Mouse (Mus musculus) kidney, embryonic 14.5 days (tissue): Measurements from ENCODE around the gene Skor1. TPM values are rescaled to one million over a fixed set of nuclear protein-coding genes. Genes with fewer than 3 reads are reported as not detected.

ENCODE experiments used
- ATAC-seq: fragments of 200-750 bp; cut with Nextera tagmentation; 2 replicates; pipeline ENCODE4 v1.8.0; 2017; ENCODE audit warnings: moderate number of reproducible peaks, mild to moderate bottlenecking, moderate TSS enrichment, moderate library complexity; ENCODE audit not compliant: low FRiP score, low TSS enrichment
- H3K27ac ChIP-seq: fragments of 300-500 bp; sonication (generic); 2 replicates; pipeline ENCODE4 v1.5.1; 2014; ENCODE audit warnings: low read depth, mild to moderate bottlenecking, low read length, moderate library complexity, mixed read lengths
- H3K27me3 ChIP-seq: fragments of 300-500 bp; sonication (generic); 2 replicates; pipeline ENCODE4 v1.6.1; 2014; ENCODE audit warnings: mild to moderate bottlenecking, low read length; ENCODE audit not compliant: control insufficient read depth, insufficient read depth
- H3K36me3 ChIP-seq: fragments of 300-500 bp; sonication (generic); 2 replicates; pipeline ENCODE4 v1.6.1; 2014; ENCODE audit warnings: low read length, mixed read lengths; ENCODE audit not compliant: control insufficient read depth, insufficient read depth
- H3K4me1 ChIP-seq: fragments of 300-500 bp; sonication (generic); 2 replicates; pipeline ENCODE4 v1.6.1; 2014; ENCODE audit warnings: low read length, mixed read lengths; ENCODE audit not compliant: control insufficient read depth, insufficient read depth
- H3K4me2 ChIP-seq: fragments of 300-500 bp; sonication (generic); replicated peaks from 2 replicates; pipeline ENCODE4 v1.6.1; 2014; ENCODE audit warnings: low read depth, mild to moderate bottlenecking, low read length
- H3K4me3 ChIP-seq: fragments of 300-500 bp; sonication (generic); 2 replicates; pipeline ENCODE4 v1.5.1; 2014; ENCODE audit warnings: mild to moderate bottlenecking, low read length
- H3K9ac ChIP-seq: fragments of 300-500 bp; sonication (generic); 2 replicates; pipeline ENCODE4 v1.6.1; 2014; ENCODE audit warnings: low read depth, mild to moderate bottlenecking, low read length, moderate library complexity
- H3K9me3 ChIP-seq: fragments of 300-500 bp; sonication (generic); 2 replicates; pipeline ENCODE4 v1.6.1; 2016; ENCODE audit warnings: low read length; ENCODE audit not compliant: control insufficient read depth
- WGBS: fragments of 180-500 bp; shearing (Covaris S2); extraction: QIAGEN DNeasy Blood & Tissue Kit; methylation state at CpG from one replicate; pipeline ENCODE4 v1.1.7; 2014; 5-methylcytosine and 5-hydroxymethylcytosine counted together
- polyA plus RNA-seq: library from polyadenylated mRNA; unstranded; fragments of >200 nt; fragmentation: Nextera tagmentation; extraction: Ambion mirVana; gene quantifications from 2 replicates; pipeline ENCODE4 v1.2.1, GENCODE M21; 2014

The Skor1 gene
- not detected in 2 replicates for polyA plus RNA-seq

DNA sequence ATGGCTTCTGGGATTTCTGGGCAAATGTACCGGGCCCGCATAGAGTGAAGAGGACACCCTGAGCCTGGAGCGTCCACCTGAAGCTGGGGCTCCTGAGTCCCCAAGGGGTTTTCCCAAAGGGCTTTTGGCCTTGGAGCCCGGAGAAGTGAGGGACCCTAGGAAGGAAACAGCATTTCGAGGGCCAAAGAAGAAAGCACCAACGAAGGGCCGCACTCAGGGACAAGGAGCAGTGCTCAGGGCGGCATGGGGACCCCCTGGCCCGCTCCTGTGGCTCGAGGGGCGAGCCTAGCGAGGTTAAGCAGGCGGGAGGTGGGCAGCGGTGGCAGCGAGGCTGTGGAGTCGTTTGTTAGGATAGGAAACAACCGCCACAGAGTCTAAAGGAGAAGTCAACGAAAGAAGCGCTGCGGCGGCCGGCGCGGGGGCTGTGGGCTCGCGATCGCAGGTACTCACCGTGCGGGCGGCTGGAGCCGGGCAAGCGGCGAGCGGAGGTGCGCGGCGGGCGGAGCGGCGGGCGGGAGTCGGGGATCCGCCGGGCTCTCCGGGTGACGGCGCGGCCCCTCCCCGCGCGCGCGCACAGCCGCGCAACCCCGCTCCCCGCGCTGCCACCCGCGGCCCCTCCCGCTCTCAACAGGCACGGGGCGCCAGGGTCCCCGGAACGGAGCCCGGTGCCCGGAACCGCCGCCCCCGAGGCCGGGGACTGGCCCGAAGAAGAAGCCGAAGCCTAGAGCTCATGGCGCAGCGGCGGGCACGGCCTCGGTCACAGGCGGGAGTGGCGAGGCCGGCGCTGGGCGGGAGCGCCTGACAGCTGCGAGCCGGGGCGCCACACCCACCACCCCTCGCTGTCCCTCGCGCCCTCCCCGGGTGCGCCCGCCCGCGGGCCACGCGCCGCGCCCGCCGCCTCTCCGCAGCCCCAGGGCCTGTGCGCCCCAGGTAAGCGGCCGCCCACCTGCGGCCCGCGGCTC is at the start of gene Skor1:
Gene Skor1, minus strand, starts transcription at position 552 of the 962 bp plus-strand sequence.
- no peak; the same call in 1 of the 2 replicates for ATAC-seq
- peaks cover 25% of the 10 kb centered on the region for H3K4me1 ChIP-seq
- H3K27ac ChIP-seq: no peak within 1 kb of the TSS
- peak within 1 kb of the TSS; percentile 44 for H3K4me3 ChIP-seq
- 0 out of 2 replicates have a peak, but pooled peaks cover 2% of the 10 kb centered on the region for H3K9me3 ChIP-seq
- under 1% methylated on average over 60 of the region's 108 CpGs for WGBS
- H3K9ac ChIP-seq: peak within 1 kb of the TSS; percentile 18; the same call in 1 of the 2 replicates
- peak within 1 kb of the TSS; percentile 71 for H3K4me2 ChIP-seq
- peaks cover 99% of the 10 kb centered on the region for H3K27me3 ChIP-seq
- no peaks in the 10 kb centered on the region for H3K36me3 ChIP-seq

DNA sequence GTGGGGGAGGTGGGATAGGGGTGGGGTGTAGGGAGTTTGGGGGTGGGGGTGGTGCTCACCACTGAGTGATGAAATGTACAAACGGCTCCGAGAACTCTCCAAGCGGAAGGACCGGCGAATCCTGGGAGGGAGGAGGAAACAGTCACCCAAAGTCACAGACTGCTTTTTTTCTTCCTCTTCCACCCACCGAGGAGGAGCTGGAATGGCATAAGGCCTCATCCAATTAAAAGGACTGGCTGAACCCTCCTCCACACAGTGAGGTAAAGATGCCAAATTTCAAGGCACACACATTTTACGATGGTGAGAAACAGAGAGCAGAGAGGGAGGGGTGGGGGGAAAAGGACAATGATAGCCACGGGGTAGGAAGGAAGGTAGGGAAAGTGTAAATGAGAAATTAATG is 48.5 kb upstream of the Skor1 start:
- Histone ChIP-seq H3K9me3 (no peaks in the 10 kb centered on the region; the same call in 1 of the 2 replicates), H3K27me3 (no peaks in the 10 kb centered on the region), H3K9ac (no peak overlapping the region), H3K4me3 (no peak overlapping the region), H3K27ac (peak overlapping the region; percentile 9; the same call in 1 of the 2 replicates), H3K36me3 (peaks cover 3% of the 10 kb centered on the region; the same call in 1 of the 2 replicates), H3K4me2 (peak overlapping the region; percentile 36), H3K4me1 (peaks cover 28% of the 10 kb centered on the region)
- no peak for ATAC-seq
- 5% methylated on average over 8 of the region's 8 CpGs for WGBS

DNA sequence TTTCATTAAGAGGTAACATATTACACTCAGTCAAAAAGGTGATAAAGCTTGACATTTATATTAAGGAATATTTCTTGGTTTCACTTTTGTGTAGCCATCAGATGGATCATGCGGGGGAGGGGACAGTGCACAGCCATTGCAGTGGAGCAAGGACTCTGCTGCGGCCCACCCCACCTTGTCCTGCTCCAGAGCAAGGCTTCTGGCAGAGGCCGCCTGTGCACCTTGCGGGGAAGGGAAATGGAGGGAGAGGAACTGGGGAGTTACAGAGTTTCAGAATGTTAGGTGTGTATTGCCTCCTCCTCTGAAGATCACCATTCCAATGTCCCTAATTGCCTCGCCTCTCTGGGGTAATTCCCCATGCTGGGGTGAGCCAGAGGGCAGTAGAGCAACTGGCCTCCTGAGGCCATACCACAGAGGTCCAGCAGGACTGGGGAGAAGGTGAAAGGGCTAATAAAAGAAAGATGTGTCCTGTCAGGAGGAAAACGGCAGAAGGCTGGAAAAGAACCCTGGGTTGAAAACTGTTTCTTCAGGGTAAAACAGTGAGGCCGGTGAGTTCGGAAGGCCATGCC is 47.4 kb upstream of the Skor1 start:
- Histone ChIP-seq H3K9ac (no peak overlapping the region), H3K4me1 (peaks cover 28% of the 10 kb centered on the region), H3K36me3 (peaks cover 3% of the 10 kb centered on the region; the same call in 1 of the 2 replicates), H3K9me3 (no peaks in the 10 kb centered on the region), H3K27ac (no peak overlapping the region), H3K4me2 (no peak overlapping the region), H3K4me3 (no peak overlapping the region), H3K27me3 (no peaks in the 10 kb centered on the region)
- 37% methylated on average over 8 of the region's 8 CpGs for WGBS
- no peak for ATAC-seq

DNA sequence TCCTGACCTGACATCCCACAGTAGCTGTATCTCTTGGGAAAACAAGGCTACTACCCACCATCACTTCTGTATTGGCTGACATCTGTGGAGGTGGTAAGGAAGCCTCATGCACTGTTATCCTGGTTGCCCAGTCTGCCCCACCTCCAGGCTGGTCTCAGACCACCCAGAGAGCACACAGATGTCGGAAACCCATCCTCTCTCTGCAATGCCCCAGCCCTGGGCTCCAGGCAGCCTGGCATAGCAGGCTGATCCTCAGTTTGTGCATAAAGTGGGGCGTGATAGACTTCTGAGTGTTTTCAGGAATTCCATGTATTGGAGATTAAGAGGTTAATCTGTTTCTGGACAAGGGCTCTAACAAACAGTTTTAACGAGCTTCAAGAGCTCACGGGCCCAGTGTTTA is 46.8 kb upstream of the Skor1 start:
- H3K27me3 ChIP-seq: no peaks in the 10 kb centered on the region
- no peak overlapping the region for H3K27ac ChIP-seq
- WGBS: 47% methylated on average over 4 of the region's 4 CpGs

DNA sequence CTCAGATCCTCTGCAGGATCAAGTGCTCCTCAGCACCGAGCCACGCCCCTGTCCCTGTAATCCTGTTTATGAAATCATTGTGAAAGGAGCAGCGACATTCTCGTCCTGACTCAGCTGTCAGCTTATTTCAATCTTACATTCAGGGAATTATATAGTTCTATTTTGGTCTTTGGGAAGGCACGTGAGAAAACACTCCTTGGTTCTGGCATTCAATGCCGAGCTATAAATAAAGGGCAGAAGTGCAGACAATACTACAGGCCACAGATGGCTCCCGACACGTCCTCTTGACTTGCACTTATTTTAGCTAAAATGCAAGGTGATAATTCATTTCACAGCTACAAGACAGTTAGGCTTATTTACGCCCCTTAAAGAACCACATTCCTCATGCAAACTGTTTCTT is 46.0 kb upstream of the Skor1 start:
- no peak for ATAC-seq
- Histone ChIP-seq H3K4me1 (peaks cover 28% of the 10 kb centered on the region), H3K9me3 (no peaks in the 10 kb centered on the region)

More for the DNA sequence above, 46.8 kb upstream of the Skor1 start:
- H3K9me3 ChIP-seq: no peaks in the 10 kb centered on the region
- H3K4me3 ChIP-seq: no peak overlapping the region
- H3K36me3 ChIP-seq: peaks cover 3% of the 10 kb centered on the region; the same call in 1 of the 2 replicates
- 0 out of 2 replicates have a peak, but pooled peaks have one; percentile 10 for ATAC-seq
- no peak overlapping the region for H3K4me2 ChIP-seq
- peaks cover 28% of the 10 kb centered on the region for H3K4me1 ChIP-seq
- no peak overlapping the region for H3K9ac ChIP-seq

DNA sequence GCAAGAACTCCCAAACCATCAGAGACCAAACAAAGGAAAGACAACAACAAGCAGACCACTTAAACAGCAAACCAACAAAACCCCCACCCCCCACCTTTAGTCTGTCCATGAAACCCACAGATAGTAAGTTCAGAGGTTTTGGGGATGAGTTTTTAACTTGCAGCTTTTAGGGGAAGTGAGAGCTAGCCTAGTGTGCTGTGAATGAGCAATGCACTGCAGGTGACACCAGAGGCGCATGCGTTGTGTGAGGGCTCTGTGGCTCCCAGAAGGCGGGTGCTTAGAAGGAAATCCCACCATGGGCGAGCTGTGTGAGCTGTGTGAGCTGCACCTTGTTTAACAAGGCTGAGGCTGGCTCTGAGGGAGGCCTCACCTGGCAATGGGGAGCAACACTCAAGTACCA is 44.0 kb upstream of the Skor1 start:
- no peak overlapping the region for H3K27ac ChIP-seq
- H3K4me1 ChIP-seq: peaks cover 21% of the 10 kb centered on the region
- H3K36me3 ChIP-seq: peaks cover 3% of the 10 kb centered on the region; the same call in 1 of the 2 replicates
- ATAC-seq: no peak
- 87% methylated on average over 4 of the region's 4 CpGs for WGBS
- H3K4me2 ChIP-seq: no peak overlapping the region
- H3K4me3 ChIP-seq: no peak overlapping the region
- H3K9ac ChIP-seq: no peak overlapping the region
- H3K27me3 ChIP-seq: no peaks in the 10 kb centered on the region
- no peaks in the 10 kb centered on the region for H3K9me3 ChIP-seq

More for the DNA sequence above, 46.0 kb upstream of the Skor1 start:
- no peak overlapping the region for H3K27ac ChIP-seq
- H3K4me2 ChIP-seq: no peak overlapping the region
- no peaks in the 10 kb centered on the region for H3K27me3 ChIP-seq
- H3K4me3 ChIP-seq: no peak overlapping the region
- peaks cover 3% of the 10 kb centered on the region; the same call in 1 of the 2 replicates for H3K36me3 ChIP-seq
- 0 out of 2 replicates have a peak overlapping the region, but pooled peaks have one; percentile 12 for H3K9ac ChIP-seq
- WGBS: 59% methylated on average over 9 of the region's 9 CpGs

DNA sequence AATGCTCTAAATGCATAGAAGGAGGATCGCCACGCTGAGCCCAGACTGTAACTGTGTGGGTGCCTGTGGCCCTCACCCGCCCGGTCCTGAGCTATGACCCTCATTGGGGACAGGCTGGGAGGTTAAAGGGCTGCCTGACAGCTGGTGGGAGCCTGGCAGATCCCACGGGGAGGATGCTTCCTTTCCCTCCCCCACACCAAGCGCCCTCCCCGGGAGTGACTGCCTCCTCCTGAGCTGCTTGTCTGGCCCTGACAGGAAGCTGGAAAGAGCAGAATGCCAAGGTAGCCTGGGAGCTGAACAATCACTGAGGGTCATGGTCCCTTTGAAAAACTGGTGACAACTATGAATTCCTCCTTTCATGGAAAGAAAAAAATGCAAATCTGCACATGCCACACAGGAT is 38.5 kb upstream of the Skor1 start:
- Histone ChIP-seq H3K4me3 (no peak overlapping the region), H3K4me2 (no peak overlapping the region), H3K36me3 (no peaks in the 10 kb centered on the region; the same call in 1 of the 2 replicates), H3K27ac (no peak overlapping the region), H3K27me3 (no peaks in the 10 kb centered on the region), H3K9me3 (no peaks in the 10 kb centered on the region), H3K4me1 (peaks cover 7% of the 10 kb centered on the region), H3K9ac (no peak overlapping the region)
- WGBS: 24% methylated on average over 7 of the region's 7 CpGs
- ATAC-seq: no peak

DNA sequence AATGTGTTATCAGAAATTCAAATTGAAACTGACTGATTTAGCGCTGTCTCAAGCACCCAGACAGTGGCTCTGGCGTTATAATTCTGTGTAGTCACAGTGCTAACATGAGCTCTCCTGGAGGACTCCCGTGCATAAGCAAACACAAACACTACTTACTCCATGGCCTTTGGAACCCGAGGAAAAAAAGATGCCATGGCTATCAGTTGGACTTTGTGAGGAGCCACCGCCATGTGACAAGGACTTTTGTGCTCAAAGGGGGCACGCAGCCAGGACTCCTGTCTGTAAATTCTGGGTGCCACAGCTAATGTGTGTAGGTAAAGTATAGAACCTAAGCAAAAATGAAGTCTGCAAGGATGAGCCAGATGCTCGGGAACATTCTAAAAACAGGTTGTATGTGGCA is 36.5 kb upstream of the Skor1 start:
- no peak overlapping the region for H3K4me2 ChIP-seq
- H3K27me3 ChIP-seq: no peaks in the 10 kb centered on the region
- ATAC-seq: no peak
- no peaks in the 10 kb centered on the region; the same call in 1 of the 2 replicates for H3K36me3 ChIP-seq
- no peak overlapping the region for H3K27ac ChIP-seq
- H3K9ac ChIP-seq: no peak overlapping the region
- no peaks in the 10 kb centered on the region for H3K9me3 ChIP-seq
- 80% methylated on average over 7 of the region's 7 CpGs for WGBS
- no peak overlapping the region for H3K4me3 ChIP-seq
- H3K4me1 ChIP-seq: peaks cover 7% of the 10 kb centered on the region
